Mouse (Mus musculus): ENCODE results near the gene Sapcd1.
A peak's percentile ranks its signal among the peaks of the same experiment; 100 is the strongest.

Sapcd1 gene

GRCm38 (mm10) chr17:35029691-35030532 is 2.1 kb upstream of the Sapcd1 start:
- DNase-seq: peak; percentile 49 to 51

- no peak for DNase-seq
Measured at GRCm38 (mm10) chr17:35028315-35028714, 499 bp upstream of the Sapcd1 start.

GRCm38 (mm10) chr17:35026206-35026605 is 1.6 kb downstream of the Sapcd1 start:
- DNase-seq: no peak

GRCm38 (mm10) chr17:35024691-35025488 is 2.9 kb downstream of the Sapcd1 start:
- DNase-seq: no peak

- no peak for DNase-seq
Measured at GRCm38 (mm10) chr17:35024261-35024660, 3.6 kb downstream of the Sapcd1 start.

GRCm38 (mm10) chr17:35023756-35024155 is 4.1 kb downstream of the Sapcd1 start:
- peak; percentile 31 to 40 for DNase-seq

- no peak for DNase-seq
Measured at GRCm38 (mm10) chr17:35023221-35023620, 4.6 kb downstream of the Sapcd1 start.

GRCm38 (mm10) chr17:35022541-35023060 is 5.2 kb downstream of the Sapcd1 start:
- no peak for DNase-seq

GRCm38 (mm10) chr17:35021842-35022477 is 5.9 kb downstream of the Sapcd1 start:
- no peak for DNase-seq

GRCm38 (mm10) chr17:35021163-35021808 is 6.5 kb downstream of the Sapcd1 start:
- DNase-seq: peak; percentile 93 to 95

- no peak for DNase-seq
Measured at GRCm38 (mm10) chr17:35020551-35020950, 7.3 kb downstream of the Sapcd1 start.

- DNase-seq: no peak
Measured at GRCm38 (mm10) chr17:35019894-35020293, 7.9 kb downstream of the Sapcd1 start.

GRCm38 (mm10) chr17:35018171-35018570 is 9.6 kb downstream of the Sapcd1 start:
- DNase-seq: no peak

GRCm38 (mm10) chr17:35017706-35018030 is 10.1 kb downstream of the Sapcd1 start:
- no peak for DNase-seq

GRCm38 (mm10) chr17:35016791-35017705 is 10.8 kb downstream of the Sapcd1 start:
- no peak for DNase-seq

- DNase-seq: no peak
Measured at GRCm38 (mm10) chr17:35016376-35016775, 11.4 kb downstream of the Sapcd1 start, which contains the start of gene Vwa7. Gene Vwa7 (plus strand): TSS chr17:35016579.

GRCm38 (mm10) chr17:35015296-35015695 is 12.5 kb downstream of the Sapcd1 start:
- DNase-seq: no peak

- DNase-seq: no peak
Measured at GRCm38 (mm10) chr17:35013221-35013620, 14.6 kb downstream of the Sapcd1 start.

- no peak for DNase-seq
Measured at GRCm38 (mm10) chr17:35012430-35012829, 15.4 kb downstream of the Sapcd1 start.

- DNase-seq: no peak
Measured at GRCm38 (mm10) chr17:35011440-35011839, 16.4 kb downstream of the Sapcd1 start.

- no peak for DNase-seq
Measured at GRCm38 (mm10) chr17:35009586-35009985, 18.2 kb downstream of the Sapcd1 start.
